Mouse (Mus musculus) heart, postnatal 0 days (tissue): Measurements from ENCODE around the gene Tbrg4. TPM values are rescaled to one million over a fixed set of nuclear protein-coding genes. Genes with fewer than 3 reads are reported as not detected.
A peak's percentile ranks its signal among the peaks of the same experiment; 100 is the strongest.

Experiments used
- ATAC-seq: fragments of 200-750 bp; cut with Nextera tagmentation; 2 replicates; pipeline ENCODE4 v1.8.0; 2017; ENCODE audit warnings: low read depth, moderate number of reproducible peaks, moderate library complexity; ENCODE audit not compliant: insufficient read depth
- DNase-seq: peaks from one replicate; pipeline ENCODE4 v3.0.0-alpha.2; 2016; ENCODE audit warnings: low spot score
- H3K27ac ChIP-seq: fragments of 300-500 bp; sonication (generic); 2 replicates; pipeline ENCODE4 v1.5.1; 2014; ENCODE audit warnings: low read depth, mild to moderate bottlenecking
- H3K27me3 ChIP-seq: fragments of 300-500 bp; sonication (generic); 2 replicates; pipeline ENCODE4 v1.6.1; 2014; ENCODE audit warnings: low read length, mixed read lengths; ENCODE audit not compliant: control insufficient read depth, insufficient read depth
- H3K36me3 ChIP-seq: fragments of 300-500 bp; sonication (generic); replicated peaks from 2 replicates; pipeline ENCODE4 v1.6.1; 2014; ENCODE audit warnings: low read length, mixed read lengths; ENCODE audit not compliant: control insufficient read depth, insufficient read depth
- H3K4me1 ChIP-seq: fragments of 300-500 bp; sonication (generic); 2 replicates; pipeline ENCODE4 v1.6.1; 2014; ENCODE audit warnings: antibody characterized with exemption; ENCODE audit not compliant: control insufficient read depth, insufficient read depth
- H3K4me2 ChIP-seq: fragments of 300-500 bp; sonication (generic); 2 replicates; pipeline ENCODE4 v1.6.1; 2014; ENCODE audit warnings: low read depth, mild to moderate bottlenecking, low read length, moderate library complexity
- H3K4me3 ChIP-seq: fragments of 300-500 bp; sonication (generic); 2 replicates; pipeline ENCODE4 v1.5.1; 2014; ENCODE audit warnings: low read depth, low read length
- H3K9ac ChIP-seq: fragments of 300-500 bp; sonication (generic); replicated peaks from 2 replicates; pipeline ENCODE4 v1.6.1; 2014; ENCODE audit warnings: low read depth, low read length, mixed read lengths
- H3K9me3 ChIP-seq: fragments of 300-500 bp; sonication (generic); replicated peaks from 2 replicates; pipeline ENCODE4 v1.6.1; 2016; ENCODE audit warnings: low read length; ENCODE audit not compliant: control insufficient read depth
- CTCF ChIP-seq: IDR thresholded peaks from 2 replicates; pipeline ENCODE4 v1.5.1; 2016; ENCODE audit warnings: antibody characterized with exemption, control low read depth, low read depth
- EP300 ChIP-seq: IDR thresholded peaks from 2 replicates; pipeline ENCODE4 v1.6.1; 2016; ENCODE audit warnings: antibody characterized with exemption, low read depth
- WGBS: fragments of 180-500 bp; shearing (Covaris S2); extraction: QIAGEN DNeasy Blood & Tissue Kit; methylation state at CpG from one replicate; pipeline ENCODE4 v1.1.7; 2014; 5-methylcytosine and 5-hydroxymethylcytosine counted together
- polyA plus RNA-seq: library from polyadenylated mRNA; unstranded; fragments of >200 nt; fragmentation: Nextera tagmentation; extraction: Ambion mirVana; gene quantifications from 2 replicates; pipeline ENCODE4 v1.2.1, GENCODE M21; 2015
- total RNA-seq: library from RNA; depleted of rRNA; stranded (reverse); fragments of >200 nt; gene quantifications from 2 replicates; pipeline ENCODE4 v1.2.3, GENCODE M21; 2014; ENCODE audit warnings: low replicate concordance

The Tbrg4 gene
- total and polyA plus RNA-seq, 2 experiments from 2014 or later = 62.5 to 65.8 TPM

DNA sequence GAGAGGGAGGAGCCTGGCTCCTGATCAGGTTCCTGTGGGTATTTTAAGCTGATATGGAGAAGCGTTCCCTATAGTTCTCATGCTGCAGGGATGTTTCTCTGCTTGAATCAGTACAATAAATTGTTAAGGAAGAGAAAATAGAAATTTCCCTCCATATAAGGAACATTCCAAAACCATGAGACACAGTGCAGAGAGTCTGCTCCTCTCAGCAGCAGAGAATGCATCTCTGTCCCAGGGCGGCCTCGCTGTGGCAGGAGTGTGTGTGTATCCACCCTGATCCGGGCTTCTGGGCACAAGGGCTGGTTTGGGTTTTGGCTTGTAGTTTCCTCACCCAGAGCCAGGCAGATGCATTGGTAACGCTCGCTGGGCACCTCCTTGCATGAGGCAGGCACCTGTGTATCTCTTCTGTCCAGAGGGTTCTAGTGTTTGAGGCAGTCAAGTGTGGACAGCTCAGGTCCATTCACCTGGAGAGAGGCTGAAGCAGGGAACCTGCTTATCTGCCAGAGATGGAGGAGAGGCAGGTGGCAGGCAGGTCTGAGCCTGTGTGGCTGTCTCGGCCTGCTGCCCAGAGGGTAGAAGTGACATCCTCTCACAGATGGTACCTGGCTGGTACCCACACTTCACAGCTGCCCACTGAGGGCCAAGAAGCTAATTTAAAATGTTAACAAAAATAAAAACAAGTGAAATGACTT, 38.5 kb downstream of the Tbrg4 start:
- ATAC-seq (peak; percentile 31; the same call in 1 of the 2 replicates), DNase-seq (no peak)
- Histone ChIP-seq H3K4me1 (peaks cover 6% of the 10 kb centered on the region; the same call in 1 of the 2 replicates), H3K9ac (no peak overlapping the region), H3K27me3 (no peaks in the 10 kb centered on the region), H3K4me2 (no peak overlapping the region), H3K4me3 (no peak overlapping the region), H3K36me3 (peaks cover 44% of the 10 kb centered on the region), H3K27ac (peak overlapping the region; percentile 0; the same call in 1 of the 2 replicates), H3K9me3 (no peaks in the 10 kb centered on the region)
- WGBS = 61% methylated on average over 7 of the region's 7 CpGs
- no peak for TF ChIP-seq CTCF
- TF ChIP-seq EP300 = no peak

- Histone ChIP-seq H3K9me3 (no peaks in the 10 kb centered on the region), H3K4me3 (no peak overlapping the region), H3K9ac (no peak overlapping the region), H3K27ac (peak overlapping the region; percentile 0; the same call in 1 of the 2 replicates), H3K27me3 (no peaks in the 10 kb centered on the region), H3K4me1 (peaks cover 6% of the 10 kb centered on the region; the same call in 1 of the 2 replicates), H3K36me3 (peaks cover 37% of the 10 kb centered on the region), H3K4me2 (no peak overlapping the region)
- ATAC-seq = peak; percentile 50
- WGBS = 43% methylated on average over 3 of the region's 3 CpGs
- TF ChIP-seq EP300 = no peak
- TF ChIP-seq CTCF = peak; percentile 30
- peak; percentile 25 for DNase-seq
Measured at GRCm38 (mm10) chr11:6586660-6587059, 39.2 kb downstream of the Tbrg4 start.

- H3K27ac ChIP-seq = no peak overlapping the region
- DNase-seq = no peak
- ATAC-seq = no peak
- H3K36me3 ChIP-seq = peaks cover 28% of the 10 kb centered on the region
- H3K4me3 ChIP-seq = no peak overlapping the region
- H3K4me1 ChIP-seq = peaks cover 6% of the 10 kb centered on the region; the same call in 1 of the 2 replicates
- 88% methylated on average over 8 of the region's 8 CpGs for WGBS
- H3K9ac ChIP-seq = no peak overlapping the region
- TF ChIP-seq CTCF (no peak), EP300 (no peak)
- H3K9me3 ChIP-seq = no peaks in the 10 kb centered on the region
- H3K27me3 ChIP-seq = no peaks in the 10 kb centered on the region
- no peak overlapping the region for H3K4me2 ChIP-seq
Measured at GRCm38 (mm10) chr11:6585748-6586147, 40.1 kb downstream of the Tbrg4 start.

DNA sequence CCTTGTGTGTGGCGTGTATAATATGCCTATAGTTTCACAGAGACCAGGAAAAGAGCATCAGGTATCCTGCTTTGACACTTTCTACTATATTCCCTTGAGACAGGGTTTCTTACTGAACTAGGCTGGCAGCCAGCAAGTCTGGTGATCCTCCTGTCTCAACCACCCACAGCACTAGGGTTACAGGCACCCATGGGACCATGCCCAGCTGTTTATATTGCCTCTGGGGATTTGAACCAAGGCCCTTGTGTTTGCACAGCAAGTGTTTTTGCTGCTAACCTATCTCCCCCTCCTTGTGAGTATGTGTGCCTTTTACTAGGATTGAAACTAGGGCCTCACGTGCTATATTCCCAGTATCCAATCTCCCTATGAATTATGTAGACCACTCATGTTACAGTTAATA, 44.3 kb downstream of the Tbrg4 start:
- Histone ChIP-seq H3K4me3 (no peak overlapping the region), H3K4me1 (peaks cover 4% of the 10 kb centered on the region; the same call in 1 of the 2 replicates), H3K27me3 (no peaks in the 10 kb centered on the region), H3K9me3 (no peaks in the 10 kb centered on the region), H3K4me2 (no peak overlapping the region), H3K9ac (no peak overlapping the region), H3K36me3 (peaks cover 5% of the 10 kb centered on the region; the same call in 1 of the 2 replicates), H3K27ac (no peak overlapping the region)
- ATAC-seq (no peak), DNase-seq (no peak)
- WGBS = 84% methylated on average over 2 of the region's 2 CpGs
- TF ChIP-seq CTCF = no peak
- TF ChIP-seq EP300 = no peak

GRCm38 (mm10) chr11:6580065-6580750, 45.7 kb downstream of the Tbrg4 start:
- no peak overlapping the region for H3K27ac ChIP-seq
- DNase-seq = no peak
- no peak overlapping the region for H3K9ac ChIP-seq
- H3K4me2 ChIP-seq = no peak overlapping the region
- no peak; the same call in 1 of the 2 replicates for ATAC-seq
- 46% methylated on average over 4 of the region's 4 CpGs for WGBS
- H3K4me3 ChIP-seq = no peak overlapping the region
- no peaks in the 10 kb centered on the region for H3K4me1 ChIP-seq
- no peaks in the 10 kb centered on the region for H3K27me3 ChIP-seq
- H3K9me3 ChIP-seq = no peaks in the 10 kb centered on the region
- no peak for TF ChIP-seq CTCF
- TF ChIP-seq EP300 = no peak
- H3K36me3 ChIP-seq = 0 out of 2 replicates have a peak, but pooled peaks cover 7% of the 10 kb centered on the region
